Mouse (Mus musculus) liver, embryonic 14.5 days (tissue): ENCODE data around the gene Htr3a. TPM values are rescaled to one million over a fixed set of nuclear protein-coding genes. Genes with fewer than 3 reads are reported as not detected.

Experiments
- ATAC-seq: fragments of 200-750 bp; cut with Nextera tagmentation; 2 replicates; pipeline ENCODE4 v1.8.0; 2017; ENCODE audit warnings: moderate number of reproducible peaks, mild to moderate bottlenecking, moderate library complexity; ENCODE audit not compliant: insufficient read depth
- DNase-seq, 3 experiments: peaks; one replicate each; pipeline ENCODE4 v3.0.0-alpha.2; 2012 to 2013; ENCODE audit warnings: low read depth in 3 of 3, low spot score in 3 of 3
- H3K27ac ChIP-seq: fragments of 300-500 bp; sonication (generic); 2 replicates; pipeline ENCODE4 v1.5.1; 2014; ENCODE audit warnings: moderate library complexity, mild to moderate bottlenecking, control low read depth, inconsistent platforms
- H3K27me3 ChIP-seq: fragments of 300-500 bp; sonication (generic); 2 replicates; pipeline ENCODE4 v1.6.1; 2014; ENCODE audit warnings: mild to moderate bottlenecking, low read length, moderate library complexity; ENCODE audit not compliant: control insufficient read depth, insufficient read depth
- H3K36me3 ChIP-seq: fragments of 300-500 bp; sonication (generic); replicated peaks from 2 replicates; pipeline ENCODE4 v1.6.1; 2014; ENCODE audit warnings: low read depth; ENCODE audit not compliant: control insufficient read depth, insufficient read depth
- H3K4me1 ChIP-seq, 2 experiments: fragments of 200-500 bp in 1 of 2; fragments of 300-500 bp in 1 of 2; sonication (generic) in 1 of 2; replicated peaks; 2 replicates each; pipeline ENCODE4 v1.6.1; 2012 to 2014; ENCODE audit warnings: antibody characterized with exemption in 1 of 2, inconsistent platforms in 1 of 2, low read length in 1 of 2; ENCODE audit not compliant: control insufficient read depth in 2 of 2, insufficient read depth in 2 of 2
- H3K4me2 ChIP-seq: fragments of 300-500 bp; sonication (generic); 2 replicates; pipeline ENCODE4 v1.6.1; 2014; ENCODE audit warnings: low read depth, mild to moderate bottlenecking, control low read depth, moderate library complexity
- H3K4me3 ChIP-seq, 2 experiments: fragments of 200-500 bp in 1 of 2; fragments of 300-500 bp in 1 of 2; sonication (generic) in 1 of 2; 2 replicates each; pipeline ENCODE4 v1.5.1; 2012 to 2014; ENCODE audit warnings: low read depth in 2 of 2, low read length in 2 of 2, mild to moderate bottlenecking in 2 of 2, control low read depth in 1 of 2, inconsistent platforms in 1 of 2, moderate library complexity in 1 of 2; ENCODE audit not compliant: insufficient read depth in 1 of 2
- H3K9ac ChIP-seq: fragments of 300-500 bp; sonication (generic); replicated peaks from 2 replicates; pipeline ENCODE4 v1.6.1; 2014; ENCODE audit warnings: mild to moderate bottlenecking, control low read depth, moderate library complexity
- H3K9me3 ChIP-seq: fragments of 300-500 bp; sonication (generic); 2 replicates; pipeline ENCODE4 v1.6.1; 2016; ENCODE audit warnings: low read length, mixed read lengths; ENCODE audit not compliant: control insufficient read depth
- CTCF ChIP-seq: IDR thresholded peaks from 2 replicates; pipeline ENCODE4 v1.5.1; 2016; ENCODE audit warnings: antibody characterized with exemption, low read depth, control low read depth
- EP300 ChIP-seq: IDR thresholded peaks from 2 replicates; pipeline ENCODE4 v1.6.1; 2016; ENCODE audit warnings: antibody characterized with exemption, low read depth
- WGBS: fragments of 180-500 bp; shearing (Covaris S2); extraction: QIAGEN DNeasy Blood & Tissue Kit; methylation state at CpG from one replicate; pipeline ENCODE4 v1.1.7; 2014; ENCODE audit not compliant: insufficient replicate concordance; 5-methylcytosine and 5-hydroxymethylcytosine counted together
- polyA plus RNA-seq, 2 experiments: library from polyadenylated mRNA; depleted of rRNA in 1 of 2; stranded (reverse) in 1 of 2; unstranded in 1 of 2; fragments of >200 nt; fragmentation: Nextera tagmentation in 1 of 2; extraction: Ambion mirVana in 1 of 2; gene quantifications; 2 replicates each; pipeline versions ENCODE4 v1.2.1 to v1.2.3; 2012 to 2014

Gene Htr3a
- polyA plus RNA-seq (2012; rRNA removed), result not detected in 2 replicates
- polyA plus RNA-seq (2014; fragmentation: Nextera tagmentation; extraction: Ambion mirVana), result not detected in 2 replicates

DNA sequence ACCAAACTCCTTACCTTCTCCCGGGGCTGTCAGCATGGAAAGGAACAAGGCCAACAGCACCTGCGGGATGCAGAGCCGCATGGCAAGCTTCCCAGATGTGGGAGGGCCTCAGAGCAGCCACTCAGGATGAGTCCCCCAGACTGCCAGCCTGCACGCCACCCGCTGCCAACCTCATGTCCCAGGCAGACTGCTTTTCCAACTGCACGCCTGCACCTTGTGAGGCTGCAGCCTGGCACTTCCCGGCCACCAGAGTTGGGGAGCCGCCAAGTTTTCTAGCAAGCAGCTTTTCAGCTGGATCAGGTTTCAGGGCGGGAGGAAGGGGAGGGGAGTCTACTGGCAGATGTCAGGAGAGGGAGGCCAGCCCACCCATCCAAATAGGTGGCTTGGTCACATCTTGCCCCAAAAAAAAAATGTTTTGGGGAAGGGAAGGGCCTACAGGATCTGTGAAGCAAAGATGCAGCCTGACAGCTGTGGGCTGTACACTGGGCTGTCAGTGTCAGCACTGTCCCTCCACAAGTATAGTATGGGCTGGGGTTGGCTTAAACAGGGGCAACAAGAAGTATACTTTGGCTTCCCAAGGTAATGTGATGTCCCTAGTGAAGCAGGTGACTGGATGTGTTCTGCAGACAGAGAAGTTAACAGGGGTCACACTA lies at the start of gene Htr3a:
Htr3a (minus strand) TSS at position 215 of the 653 bp plus-strand sequence.
- H3K27me3 ChIP-seq, result no peaks in the 10 kb centered on the region
- TF ChIP-seq EP300 (no peak), CTCF (no peak)
- H3K9me3 ChIP-seq, result no peaks in the 10 kb centered on the region
- no peak for ATAC-seq
- H3K4me1 ChIP-seq, result no peaks in the 10 kb centered on the region
- H3K27ac ChIP-seq, result no peak within 1 kb of the TSS
- H3K4me3 ChIP-seq, result no peak within 1 kb of the TSS
- no peaks in the 10 kb centered on the region for H3K36me3 ChIP-seq
- H3K9ac ChIP-seq, result no peak within 1 kb of the TSS
- 11% methylated on average over 9 of the region's 9 CpGs for WGBS
- DNase-seq, result no peak
- no peak within 1 kb of the TSS for H3K4me2 ChIP-seq

DNA sequence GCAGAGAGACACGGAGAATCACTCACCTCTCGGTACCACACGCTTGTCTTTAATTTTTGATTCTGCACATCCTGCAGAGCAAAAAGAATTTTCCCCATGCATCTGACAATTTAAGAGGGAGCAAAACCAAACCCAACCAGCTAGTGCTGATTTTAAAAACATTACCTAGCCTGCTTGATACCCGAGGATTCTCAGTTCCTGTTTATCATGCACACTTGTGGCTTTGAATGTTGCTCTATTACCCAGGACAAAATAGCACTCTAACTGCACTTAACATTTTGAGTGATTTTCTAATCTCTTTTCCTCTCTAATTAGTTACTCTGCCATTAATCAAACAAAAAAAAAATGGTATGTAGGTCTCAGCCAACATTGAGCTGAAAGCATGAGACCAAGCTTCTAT lies 36.7 kb upstream of the Htr3a start:
- TF ChIP-seq EP300 (no peak), CTCF (no peak)

DNA sequence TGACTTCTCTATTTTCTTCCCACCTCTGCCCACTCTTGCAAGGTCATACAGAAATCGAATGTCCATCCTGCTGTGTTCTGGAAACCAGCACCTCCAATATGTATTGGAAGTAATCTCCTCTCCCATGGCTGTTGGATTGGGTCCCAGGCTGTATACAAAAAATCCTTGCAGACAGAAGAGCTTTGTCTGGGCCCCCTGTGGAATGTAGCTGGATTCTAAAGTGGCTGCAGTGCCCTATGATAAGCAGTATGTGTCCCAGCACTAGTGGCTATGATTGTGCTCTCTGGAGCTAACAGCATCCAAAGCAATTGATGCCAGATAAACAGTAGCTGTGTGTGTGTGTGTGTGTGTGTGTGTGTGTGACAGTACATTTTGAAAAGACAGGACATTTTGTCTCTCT lies 31.4 kb upstream of the Htr3a start:
- ATAC-seq (no peak), DNase-seq (no peak)
- Histone ChIP-seq H3K27me3 (no peaks in the 10 kb centered on the region), H3K4me2 (no peak overlapping the region), H3K9me3 (no peaks in the 10 kb centered on the region), H3K27ac (no peak overlapping the region), H3K4me1 (no peaks in the 10 kb centered on the region), H3K4me3 (no peak overlapping the region), H3K9ac (no peak overlapping the region), H3K36me3 (no peaks in the 10 kb centered on the region)
- WGBS, result 50% methylated on average over 1 of the region's 1 CpGs
- TF ChIP-seq CTCF, result no peak
- TF ChIP-seq EP300, result no peak

More for the DNA sequence above, 36.7 kb upstream of the Htr3a start:
- Histone ChIP-seq H3K9me3 (no peaks in the 10 kb centered on the region), H3K4me2 (no peak overlapping the region), H3K36me3 (no peaks in the 10 kb centered on the region), H3K27me3 (no peaks in the 10 kb centered on the region), H3K4me1 (no peaks in the 10 kb centered on the region), H3K27ac (no peak overlapping the region), H3K9ac (no peak overlapping the region), H3K4me3 (no peak overlapping the region)
- DNase-seq (no peak), ATAC-seq (no peak)
- whole genome bisulfite sequencing, result 66% methylated on average over 4 of the region's 4 CpGs

DNA sequence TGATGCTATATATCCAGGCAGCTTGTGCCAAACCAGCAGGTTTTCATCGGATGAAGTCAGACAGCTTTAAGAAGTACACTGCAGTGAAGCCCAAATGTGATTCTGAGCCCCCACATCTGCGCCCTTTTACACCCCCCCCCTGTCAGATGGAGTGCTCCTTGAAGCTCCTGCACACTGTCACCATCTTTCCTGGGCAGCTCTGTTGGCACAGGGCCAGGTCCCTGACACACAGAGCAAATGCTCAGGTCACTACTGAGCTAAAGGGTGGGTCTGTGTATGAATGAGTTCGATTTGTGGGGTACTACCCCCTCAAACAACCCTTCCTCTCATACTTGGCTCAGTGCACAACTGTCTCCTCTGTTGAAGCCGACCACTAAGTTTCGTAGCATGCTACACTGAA lies 18.5 kb upstream of the Htr3a start:
- TF ChIP-seq EP300 (no peak), CTCF (no peak)
- Histone ChIP-seq H3K4me1 (no peaks in the 10 kb centered on the region), H3K9me3 (no peaks in the 10 kb centered on the region), H3K27me3 (no peaks in the 10 kb centered on the region), H3K27ac (no peak overlapping the region), H3K36me3 (no peaks in the 10 kb centered on the region), H3K9ac (no peak overlapping the region), H3K4me3 (no peak overlapping the region), H3K4me2 (no peak overlapping the region)
- DNase-seq (no peak), ATAC-seq (no peak)
- 47% methylated on average over 5 of the region's 5 CpGs for WGBS

DNA sequence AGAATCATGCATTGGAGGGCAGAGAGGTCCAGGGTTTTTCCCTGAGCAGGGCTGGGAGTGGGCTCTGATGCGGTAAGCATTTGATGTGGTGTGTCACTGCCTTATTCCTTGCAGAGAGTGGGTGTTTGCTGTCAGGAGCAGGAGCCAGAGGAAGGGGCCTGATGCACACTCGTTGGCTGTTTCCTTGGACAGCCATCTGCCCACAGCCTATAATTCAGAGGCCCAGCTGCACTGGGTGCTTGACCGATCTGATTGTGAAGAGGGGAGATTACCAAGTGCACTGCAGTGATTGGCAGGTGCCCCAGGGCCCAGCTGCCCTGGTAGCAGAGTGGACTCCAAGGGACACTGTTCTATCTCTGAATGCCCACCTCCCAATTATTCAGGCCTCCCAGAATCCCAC lies 17.9 kb upstream of the Htr3a start:
- Histone ChIP-seq H3K36me3 (no peaks in the 10 kb centered on the region), H3K27ac (no peak overlapping the region), H3K9ac (no peak overlapping the region), H3K27me3 (no peaks in the 10 kb centered on the region), H3K4me2 (no peak overlapping the region), H3K9me3 (no peaks in the 10 kb centered on the region), H3K4me3 (no peak overlapping the region), H3K4me1 (no peaks in the 10 kb centered on the region)
- WGBS, result 43% methylated on average over 3 of the region's 3 CpGs
- ATAC-seq (no peak), DNase-seq (no peak)
- no peak for TF ChIP-seq CTCF
- TF ChIP-seq EP300, result no peak
